Mouse (Mus musculus) left cerebral cortex, adult 18-20 months (tissue): ENCODE results near the gene Rps27l. TPM values are rescaled to one million over a fixed set of nuclear protein-coding genes. Genes with fewer than 3 reads are reported as not detected.

Experiments used
- DNase-seq, 2 experiments: peaks; one replicate each; pipeline ENCODE4 v3.0.0; 2021 to 2022; ENCODE audit warnings: low spot score in 2 of 2, mixed read lengths in 1 of 2
- total RNA-seq, 2 experiments: library from RNA; stranded (reverse); gene quantifications; 2 replicates each; pipeline ENCODE4 v1.2.3; 2021

Gene Rps27l
- total RNA-seq, 2 experiments from 2014 or later, result 34.6 to 37.2 TPM

DNA sequence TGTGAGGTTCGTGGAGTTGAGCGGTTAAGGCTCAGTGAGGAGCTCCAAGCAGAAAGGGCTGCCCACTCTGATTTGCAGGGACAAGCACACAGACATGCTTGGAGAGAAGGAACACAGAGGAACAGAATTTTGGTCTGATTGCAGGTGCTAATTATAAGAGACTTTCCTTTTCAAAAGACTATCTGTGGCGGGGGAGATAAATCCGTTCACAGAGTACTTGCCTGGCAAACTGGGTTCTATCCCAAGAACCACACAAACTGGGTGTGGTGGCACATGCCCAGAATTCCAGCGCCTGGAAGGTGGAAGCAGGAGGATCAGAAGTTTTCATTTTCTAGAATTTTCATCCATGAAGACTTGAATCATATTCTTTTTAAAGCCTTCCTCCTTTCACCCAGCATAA lies 31.2 kb downstream of the Rps27l start:
- DNase-seq, result peak in 1 of 2 experiments; percentile 19

DNA sequence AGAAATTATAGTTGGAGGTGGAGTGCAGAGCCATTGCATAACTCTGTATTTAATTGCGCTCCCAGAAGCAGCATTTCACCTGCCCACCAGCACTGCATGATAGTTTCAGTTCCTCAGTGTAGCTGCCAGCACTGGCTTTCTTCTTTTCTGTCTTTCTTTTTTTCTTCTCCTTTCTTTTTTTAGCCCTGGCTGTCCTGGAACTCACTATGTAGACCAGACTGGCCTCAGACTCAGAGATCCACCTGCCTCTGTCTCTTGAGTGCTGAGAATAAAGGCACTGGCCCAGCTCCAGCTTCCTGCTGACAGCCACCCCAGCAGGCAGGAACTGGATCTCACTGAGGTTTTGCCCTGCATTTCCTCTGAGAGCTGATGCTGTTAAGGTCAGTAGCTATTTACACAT lies 32.1 kb downstream of the Rps27l start:
- DNase-seq, result peak; percentile 47 to 57

DNA sequence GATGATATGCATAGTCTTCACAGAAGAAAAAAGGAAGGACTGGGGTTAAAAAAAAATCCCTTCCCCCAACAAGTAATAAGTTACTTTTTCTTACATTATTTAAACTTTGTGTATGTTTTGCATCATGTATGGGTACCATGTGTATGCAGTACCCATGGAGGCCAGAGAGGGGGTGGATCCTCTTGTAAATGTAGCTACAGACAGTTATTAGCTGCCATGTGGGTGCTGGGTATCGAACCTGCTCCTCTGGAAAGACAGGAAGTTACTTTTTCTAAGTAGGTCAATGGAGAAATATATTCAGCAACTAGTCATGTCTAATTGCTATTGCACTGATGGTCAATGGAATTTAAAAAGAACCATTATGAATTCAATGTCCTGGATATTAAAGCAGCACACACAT lies 32.6 kb downstream of the Rps27l start:
- DNase-seq, result no peak

DNA sequence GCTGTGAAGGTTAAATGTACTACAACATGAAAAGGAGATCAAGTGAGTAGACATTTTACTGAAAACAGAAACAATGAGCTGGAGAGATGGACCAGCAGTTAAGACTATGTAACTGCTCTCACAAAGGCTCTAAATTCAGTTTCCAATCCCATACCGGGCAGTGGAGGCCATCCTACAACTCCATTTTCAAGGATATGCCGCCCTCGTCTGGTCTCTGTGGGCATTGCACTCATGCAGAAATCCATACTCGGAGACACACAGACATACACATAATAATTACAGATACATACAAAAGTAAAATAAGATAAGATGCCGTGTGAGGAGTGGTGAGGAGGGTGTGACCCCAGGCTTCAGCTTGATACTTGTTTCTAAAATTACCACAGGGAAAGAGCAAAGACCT lies 34.6 kb downstream of the Rps27l start:
- peak; percentile 57 to 70 for DNase-seq

DNA sequence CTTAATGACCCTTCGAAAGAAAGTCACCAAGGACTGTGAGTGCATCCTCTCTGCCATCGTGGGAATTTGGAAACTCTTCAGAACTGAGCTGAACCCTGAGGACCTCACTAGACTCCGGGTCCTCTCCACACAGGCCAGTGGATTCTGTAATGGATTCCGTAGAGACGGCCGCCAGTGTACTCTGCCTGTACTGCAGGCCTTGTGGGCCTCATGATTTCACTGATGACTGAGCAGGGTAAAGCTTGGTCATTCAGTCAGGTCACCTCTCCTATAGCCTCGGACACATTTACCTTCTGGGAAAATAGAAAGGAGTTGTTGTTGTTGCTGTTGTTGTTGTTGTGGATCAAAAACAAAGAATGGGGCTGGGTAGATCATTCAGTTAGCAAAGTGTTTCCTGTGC lies 36.2 kb downstream of the Rps27l start:
- DNase-seq, result no peak

DNA sequence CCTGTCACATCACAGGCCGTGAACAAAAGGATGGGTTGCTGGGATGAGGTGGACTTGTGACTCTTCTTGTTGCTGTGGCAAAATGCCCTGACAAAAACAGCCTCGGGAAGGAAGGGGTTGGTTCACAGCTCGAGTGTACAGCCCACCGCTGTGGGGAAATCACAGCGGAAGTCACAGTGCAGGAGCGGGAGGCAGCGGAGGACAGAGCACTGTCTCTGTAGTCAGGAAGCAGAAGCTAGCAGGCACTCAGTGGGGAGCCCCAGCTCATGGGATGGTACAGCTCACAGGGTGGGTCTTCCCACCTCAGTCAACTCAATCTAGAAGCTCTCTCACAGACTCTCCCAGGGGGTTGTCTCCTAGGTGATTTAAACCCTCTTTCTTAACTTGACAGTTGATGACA lies 39.5 kb downstream of the Rps27l start:
- DNase-seq, result no peak

DNA sequence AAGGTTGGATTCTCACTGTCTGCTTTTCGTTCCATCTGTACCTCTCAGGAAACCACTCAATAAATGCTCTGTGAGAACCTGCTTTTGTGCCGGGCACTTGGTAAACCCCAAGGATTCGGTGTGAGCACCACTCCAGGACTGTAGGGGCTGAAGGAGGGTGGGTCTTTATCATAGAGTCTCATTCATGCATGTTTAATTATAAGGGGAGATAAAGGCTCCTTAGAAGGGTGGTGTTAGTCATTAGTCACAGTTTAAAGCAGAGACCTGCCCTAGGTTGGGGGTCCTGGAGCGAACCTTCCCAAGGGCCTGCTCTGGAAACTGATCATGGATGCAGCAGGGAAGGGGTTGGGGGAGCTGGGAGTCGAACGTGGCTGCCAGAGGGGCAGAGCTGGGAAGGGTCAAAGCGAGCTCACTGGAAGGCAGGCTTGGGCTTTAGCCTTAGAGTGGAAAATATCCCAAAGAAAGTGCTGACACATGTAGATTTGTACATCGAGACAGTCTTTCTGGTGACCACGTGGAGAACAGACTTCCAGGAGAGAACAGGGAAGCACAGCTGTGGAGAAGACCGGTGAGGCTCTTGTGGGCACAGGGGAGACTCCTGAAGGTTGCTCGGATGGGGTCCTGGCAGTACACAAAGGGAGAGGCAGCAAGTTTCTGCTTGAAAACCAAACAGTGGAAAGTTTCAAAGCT lies 42.5 kb downstream of the Rps27l start:
- DNase-seq, result no peak

DNA sequence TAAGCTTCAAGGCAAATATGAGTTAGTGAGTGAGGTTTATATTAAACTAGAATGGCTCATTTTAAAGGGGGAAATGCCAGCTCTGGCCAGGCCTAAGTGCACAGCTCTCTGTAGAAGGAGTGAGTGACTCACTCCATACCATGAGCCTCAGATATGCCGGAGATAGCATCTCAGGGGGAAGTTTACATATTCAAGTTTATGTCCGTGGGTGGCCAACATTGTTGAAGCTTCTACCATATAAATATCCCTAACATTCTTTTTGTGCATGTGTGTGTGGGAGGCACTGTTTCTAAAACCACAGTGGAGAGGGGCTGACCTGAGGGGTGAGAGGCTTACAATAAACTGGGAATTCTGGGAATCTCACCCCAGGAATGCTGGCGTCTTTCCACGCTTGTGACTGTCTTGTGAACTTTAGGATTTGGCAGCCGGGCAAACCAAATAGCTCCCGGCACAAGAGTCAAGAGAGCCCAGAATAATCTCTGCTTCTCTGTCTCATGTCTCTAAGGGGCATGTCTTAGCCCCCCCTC lies 43.1 kb downstream of the Rps27l start:
- DNase-seq, result peak; percentile 42

DNA sequence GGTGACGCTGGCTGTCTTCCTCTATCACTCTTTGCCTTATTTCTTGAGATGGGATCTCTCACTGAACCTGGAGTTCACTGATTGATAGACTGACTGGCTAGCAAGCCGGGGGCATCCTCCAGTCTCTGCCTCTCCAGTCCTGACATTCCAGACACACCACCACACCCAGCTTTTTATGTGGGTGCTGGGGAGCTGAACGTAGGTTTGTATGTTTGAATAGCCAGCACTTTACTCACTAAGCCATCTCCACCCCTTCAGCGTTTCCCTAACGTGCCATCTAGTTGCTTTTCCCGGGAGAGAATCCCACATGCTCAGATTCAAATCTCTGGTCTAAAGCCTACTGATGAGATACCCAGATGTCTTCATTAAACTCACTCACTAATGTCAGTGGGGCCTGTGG lies 43.7 kb downstream of the Rps27l start:
- DNase-seq, result no peak

DNA sequence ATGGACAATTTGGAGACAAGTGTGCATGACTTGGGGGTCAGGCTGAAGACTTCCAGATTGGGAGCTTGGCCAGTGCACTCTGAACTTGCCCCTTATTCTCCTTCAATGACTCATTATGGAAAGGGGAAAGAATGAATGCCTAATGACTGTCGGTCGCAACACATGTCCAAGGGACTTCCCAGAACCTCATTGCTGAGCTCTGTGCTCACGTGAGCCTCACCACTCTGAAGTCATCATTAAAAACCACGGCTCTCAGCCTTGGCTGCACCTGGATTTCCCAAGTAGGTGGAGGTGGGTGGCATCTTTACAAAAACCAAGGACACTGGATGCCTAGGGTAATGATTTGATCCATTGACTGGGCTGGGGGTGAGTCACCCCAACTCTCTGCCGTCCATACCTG lies 44.2 kb downstream of the Rps27l start:
- DNase-seq, result no peak

DNA sequence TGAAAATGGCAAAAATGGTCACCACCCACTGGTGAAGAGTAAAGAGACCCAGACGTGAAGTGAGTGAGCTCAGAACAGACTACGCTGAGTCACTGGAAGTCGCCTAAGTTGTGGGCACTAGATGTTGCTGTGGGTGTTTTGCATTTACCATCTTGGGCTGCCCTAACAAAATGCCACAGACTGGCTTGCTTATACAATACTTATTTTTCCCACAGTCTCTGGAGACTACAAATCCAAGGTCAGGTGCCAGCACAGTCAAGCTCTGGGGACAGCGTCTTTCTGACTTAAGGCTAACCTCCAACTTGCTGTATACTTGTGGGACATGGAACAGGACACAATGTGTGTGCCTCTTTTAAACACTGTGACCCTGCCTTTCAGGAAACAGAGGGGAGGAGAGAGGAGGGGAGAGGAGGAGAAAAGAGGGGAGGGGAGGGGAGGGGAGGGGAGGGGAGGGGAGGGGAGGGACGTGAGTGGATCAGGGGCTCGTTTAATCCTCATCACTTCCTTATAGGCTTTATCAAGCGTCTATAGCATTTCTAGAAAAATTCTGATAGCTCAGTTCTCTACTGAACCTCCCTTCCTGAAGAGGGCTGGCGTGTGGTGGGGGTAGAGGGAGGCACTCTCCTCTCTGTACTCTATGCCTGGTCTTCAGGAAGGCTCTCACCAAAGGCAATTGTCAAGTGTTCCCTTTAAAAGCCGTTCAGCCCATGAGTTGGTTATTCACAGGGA lies 45.3 kb downstream of the Rps27l start:
- peak; percentile 47 to 58 for DNase-seq

DNA sequence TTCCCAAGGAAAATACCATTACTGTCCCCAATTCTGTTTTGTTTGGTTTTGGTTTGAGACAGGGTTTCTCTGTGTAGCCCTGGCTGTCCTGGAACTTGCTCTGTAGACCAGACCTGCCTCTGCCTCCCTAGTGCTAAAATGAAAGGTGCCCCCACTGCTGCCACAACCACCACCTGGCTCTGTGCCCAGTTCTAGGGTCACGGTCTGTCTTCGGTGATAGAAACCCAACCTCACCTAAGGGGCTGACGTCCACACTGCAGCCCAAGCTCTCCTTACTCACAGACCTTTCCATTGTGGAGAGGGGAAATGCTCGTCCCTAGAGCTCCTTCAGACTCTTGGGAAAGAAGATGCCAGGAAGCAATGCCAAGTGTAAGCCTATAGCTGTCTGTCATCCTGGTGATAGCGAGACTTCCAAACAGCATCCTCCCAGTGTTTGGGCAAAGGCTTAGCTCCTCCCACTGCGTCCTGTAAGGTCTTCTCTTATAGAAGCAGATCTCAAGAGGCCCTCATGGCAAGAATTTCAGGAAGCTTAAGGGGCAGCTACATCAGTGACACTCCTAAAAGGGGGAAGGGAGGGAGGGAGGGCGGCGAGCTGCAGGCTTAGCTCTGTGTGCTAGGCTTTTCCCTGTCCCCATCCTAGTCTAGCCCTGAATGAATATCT lies 46.0 kb downstream of the Rps27l start:
- DNase-seq, result no peak

Other genes with a start within 250 kb of the Rps27l start
- 10 to 100 TPM; 15.5 to 20.4 TPM for gene Car12, start 232.4 kb upstream of the Rps27l start, total RNA-seq
- 10 to 100 TPM; 22.9 to 23.4 TPM for gene Aph1b, start 150.6 kb upstream of the Rps27l start, total RNA-seq
- gene Gm10647, start 149.0 kb upstream of the Rps27l start, total RNA-seq, result under 1 TPM; 0.42 to 0.46 TPM
- gene Aph1c, start 111.4 kb upstream of the Rps27l start, total RNA-seq, result 1 to 10 TPM; 6.2 to 7.9 TPM
- gene Rab8b, start 26.4 kb upstream of the Rps27l start, total RNA-seq, result 10 to 100 TPM; 34.6 to 38.7 TPM
- gene Lactb, start 29.4 kb downstream of the Rps27l start, total RNA-seq, result 10 to 100 TPM; 17.1 to 18.1 TPM
- 100 to 1,000 TPM; 234 to 249 TPM for gene Tpm1, start 103.3 kb downstream of the Rps27l start, total RNA-seq